In genomic region chr4:9027383-9027782, GRCm38 (mm10) we compare ENCODE assay signal across 8 mouse cellular contexts.
DNase-seq lines count a peak whose midpoint lies in the region; ATAC-seq and TF ChIP-seq lines count a peak whose summit lies in the region.

No protein-coding gene starts in this region.

- ATAC-seq in kidney, postnatal 0 days (replicated peaks; ENCODE audit: low FRiP score, low read depth), result no peak
- ATAC-seq in forebrain, embryonic 14.5 days, result peak; percentile 35; the same call in 1 of the 2 replicates
- ATAC-seq in limb, embryonic 11.5 days (ENCODE audit: insufficient number of reproducible peaks, low FRiP score, low TSS enrichment, low read depth), result no peak
- peak; percentile 63 for ATAC-seq in neural tube, embryonic 13.5 days (ENCODE audit: low read depth)
- ATAC-seq in frontal cortex, adult (ENCODE audit: low TSS enrichment), result no peak

- H3K27ac ChIP-seq in kidney, postnatal 0 days, result no peak overlapping the region
- H3K27ac ChIP-seq in forebrain, embryonic 14.5 days (ENCODE audit: low read depth, low read length), result peak overlapping the region; percentile 81
- no peak overlapping the region for H3K27ac ChIP-seq in limb, embryonic 11.5 days (replicated peaks; ENCODE audit: low read depth, low read length)
- H3K27ac ChIP-seq in neural tube, embryonic 13.5 days (replicated peaks), result peak overlapping the region; percentile 40; the same call in 1 of the 2 replicates

- WGBS in kidney, postnatal 0 days, result 4% methylated on average over 7 of the region's 7 CpGs
- 8% methylated on average over 7 of the region's 7 CpGs for WGBS in forebrain, embryonic 14.5 days
- 2% methylated on average over 7 of the region's 7 CpGs for WGBS in limb, embryonic 11.5 days
- 0% methylated on average over 7 of the region's 7 CpGs for WGBS in neural tube, embryonic 13.5 days

- H3K4me1 ChIP-seq in kidney, postnatal 0 days (replicated peaks; ENCODE audit: insufficient read depth, low read length), result no peaks in the 10 kb centered on the region; the same call in 1 of the 2 replicates
- peaks cover 25% of the 10 kb centered on the region for H3K4me1 ChIP-seq in forebrain, embryonic 14.5 days (ENCODE audit: control insufficient read depth, insufficient read depth, low read length)
- peaks cover 24% of the 10 kb centered on the region for H3K4me1 ChIP-seq in limb, embryonic 11.5 days (ENCODE audit: control insufficient read depth, insufficient read depth, low read length)
- H3K4me1 ChIP-seq in neural tube, embryonic 13.5 days (replicated peaks), result peaks cover 33% of the 10 kb centered on the region

- H3K9ac ChIP-seq in kidney, postnatal 0 days (ENCODE audit: low read depth, low read length), result no peak overlapping the region
- H3K9ac ChIP-seq in forebrain, embryonic 14.5 days (ENCODE audit: low read length), result no peak overlapping the region
- H3K9ac ChIP-seq in limb, embryonic 11.5 days (ENCODE audit: low read length), result no peak overlapping the region
- H3K9ac ChIP-seq in neural tube, embryonic 13.5 days, result peak overlapping the region; percentile 41; the same call in 1 of the 2 replicates

- H3K4me3 ChIP-seq in kidney, postnatal 0 days (replicated peaks; ENCODE audit: low read depth, low read length), result no peak overlapping the region
- H3K4me3 ChIP-seq in forebrain, embryonic 14.5 days (ENCODE audit: low read depth, low read length), result no peak overlapping the region
- no peak overlapping the region for H3K4me3 ChIP-seq in limb, embryonic 11.5 days (ENCODE audit: low read depth, low read length)
- no peak overlapping the region for H3K4me3 ChIP-seq in neural tube, embryonic 13.5 days

- H3K4me2 ChIP-seq in kidney, postnatal 0 days (ENCODE audit: low read length), result peak overlapping the region; percentile 81
- peak overlapping the region; percentile 79 for H3K4me2 ChIP-seq in forebrain, embryonic 14.5 days (ENCODE audit: low read length)
- peak overlapping the region; percentile 64; the same call in 1 of the 2 replicates for H3K4me2 ChIP-seq in limb, embryonic 11.5 days (ENCODE audit: low read depth, severe bottlenecking)
- peak overlapping the region; percentile 82 for H3K4me2 ChIP-seq in neural tube, embryonic 13.5 days

- TF ChIP-seq CTCF in kidney, postnatal 0 days (IDR thresholded peaks at IDR 0.05; ENCODE audit: low read depth), result no peak

- H3K9me3 ChIP-seq in kidney, postnatal 0 days (replicated peaks; ENCODE audit: low read length), result no peaks in the 10 kb centered on the region
- no peaks in the 10 kb centered on the region for H3K9me3 ChIP-seq in forebrain, embryonic 14.5 days (replicated peaks; ENCODE audit: control insufficient read depth, low read length)
- H3K9me3 ChIP-seq in limb, embryonic 11.5 days (ENCODE audit: control insufficient read depth, low read length), result no peaks in the 10 kb centered on the region
- H3K9me3 ChIP-seq in neural tube, embryonic 13.5 days, result no peaks in the 10 kb centered on the region

- no peaks in the 10 kb centered on the region for H3K36me3 ChIP-seq in kidney, postnatal 0 days (ENCODE audit: insufficient read depth, low read length)
- no peaks in the 10 kb centered on the region for H3K36me3 ChIP-seq in forebrain, embryonic 14.5 days (ENCODE audit: control insufficient read depth, insufficient read depth, low read length)
- no peaks in the 10 kb centered on the region for H3K36me3 ChIP-seq in limb, embryonic 11.5 days (ENCODE audit: control insufficient read depth, insufficient read depth, low read length)
- no peaks in the 10 kb centered on the region for H3K36me3 ChIP-seq in neural tube, embryonic 13.5 days

- no peaks in the 10 kb centered on the region for H3K27me3 ChIP-seq in kidney, postnatal 0 days (ENCODE audit: insufficient read depth, low read length)
- H3K27me3 ChIP-seq in forebrain, embryonic 14.5 days (replicated peaks; ENCODE audit: control insufficient read depth, insufficient read depth, low read length), result no peaks in the 10 kb centered on the region
- H3K27me3 ChIP-seq in limb, embryonic 11.5 days (ENCODE audit: control insufficient read depth, insufficient read depth, low read length), result 0 out of 2 replicates have a peak, but pooled peaks cover 4% of the 10 kb centered on the region
- no peaks in the 10 kb centered on the region for H3K27me3 ChIP-seq in neural tube, embryonic 13.5 days

- DNase-seq in kidney, postnatal 0 days (ENCODE audit: low spot score), result no peak
- DNase-seq in kidney, adult 11 months, result no peak
- DNase-seq in forebrain, embryonic 14.5 days (ENCODE audit: low spot score), result no peak
- peak; percentile 37 for DNase-seq in limb, embryonic 11.5 days (ENCODE audit: low spot score)
- DNase-seq in kidney, postnatal 10 days, result no peak
- DNase-seq in lung, adult 18-20 months, result no peak

Comparison
In these comparisons a context has a peak if more than half of its experiments do, and no peak if none do; other contexts are left out.
1. ATAC-seq: peak in forebrain, embryonic 14.5 days (single experiment) and neural tube, embryonic 13.5 days (single experiment); none in kidney, postnatal 0 days (single experiment), limb, embryonic 11.5 days (single experiment) and frontal cortex, adult (single experiment).
2. H3K27ac ChIP-seq: peak in forebrain, embryonic 14.5 days (single experiment) and neural tube, embryonic 13.5 days (single experiment); none in kidney, postnatal 0 days (single experiment) and limb, embryonic 11.5 days (single experiment).
3. Peak in every context shown above with its lines, with median percentiles within 50 percentile points of each other: H3K4me2 ChIP-seq.